Comparison of ENCODE assay signal across 9 mouse cellular contexts in genomic region chr4:118243791-118244190, GRCm38 (mm10). TPM values are rescaled to one million over a fixed set of nuclear protein-coding genes. Genes with fewer than 3 reads are reported as not detected.
DNase-seq lines count a peak whose midpoint lies in the region; ATAC-seq and TF ChIP-seq lines count a peak whose summit lies in the region.
"Had no signal": no experiment of that assay in that cellular context is flagged by ENCODE, and none has a peak within 500 bp of the region (broad histone marks: within the 10 kb centered on the region; RNA-seq: fewer than 3 reads in every experiment).

No protein-coding gene starts in this region.

- 0 out of 2 replicates have a peak overlapping the region, but pooled peaks have one; percentile 24 for H3K27ac ChIP-seq in embryonic facial prominence, embryonic 10.5 days (replicated peaks)
- peak overlapping the region; percentile 39; the same call in 1 of the 2 replicates for H3K27ac ChIP-seq in embryonic facial prominence, embryonic 14.5 days (replicated peaks; ENCODE audit: low read depth, low read length)
- peak overlapping the region; percentile 80 for H3K27ac ChIP-seq in kidney, embryonic 15.5 days
- peak overlapping the region; percentile 39; the same call in 1 of the 2 replicates for H3K27ac ChIP-seq in midbrain, embryonic 12.5 days (replicated peaks)
- H3K27ac ChIP-seq in liver, postnatal 0 days (ENCODE audit: low read depth): no peak overlapping the region
- H3K27ac ChIP-seq: neural tube, embryonic 12.5 days had no signal

- no peak overlapping the region for H3K9ac ChIP-seq in embryonic facial prominence, embryonic 14.5 days (ENCODE audit: low read depth, low read length)
- no peak overlapping the region for H3K9ac ChIP-seq in kidney, embryonic 15.5 days
- H3K9ac ChIP-seq in midbrain, embryonic 12.5 days (replicated peaks): no peak overlapping the region
- no peak overlapping the region for H3K9ac ChIP-seq in liver, postnatal 0 days (replicated peaks)
- H3K9ac ChIP-seq: neural tube, embryonic 12.5 days had no signal

- no peak overlapping the region for H3K4me2 ChIP-seq in embryonic facial prominence, embryonic 14.5 days (ENCODE audit: low read depth, low read length)
- no peak overlapping the region for H3K4me2 ChIP-seq in kidney, embryonic 15.5 days
- no peak overlapping the region for H3K4me2 ChIP-seq in midbrain, embryonic 12.5 days (replicated peaks)
- no peak overlapping the region for H3K4me2 ChIP-seq in liver, postnatal 0 days (ENCODE audit: low read depth, low read length)
- H3K4me2 ChIP-seq: neural tube, embryonic 12.5 days had no signal

- TF ChIP-seq CTCF in liver, postnatal 0 days (IDR thresholded peaks at IDR 0.05; ENCODE audit: low read depth): no peak

- 59% methylated on average over 7 of the region's 7 CpGs for WGBS in embryonic facial prominence, embryonic 10.5 days
- 68% methylated on average over 7 of the region's 7 CpGs for WGBS in embryonic facial prominence, embryonic 14.5 days
- 56% methylated on average over 7 of the region's 7 CpGs for WGBS in kidney, embryonic 15.5 days
- 70% methylated on average over 7 of the region's 7 CpGs for WGBS in midbrain, embryonic 12.5 days
- 76% methylated on average over 7 of the region's 7 CpGs for WGBS in liver, postnatal 0 days (ENCODE audit: insufficient replicate concordance)

- no peaks in the 10 kb centered on the region for H3K27me3 ChIP-seq in embryonic facial prominence, embryonic 10.5 days (replicated peaks; ENCODE audit: low read depth, poor library complexity, severe bottlenecking)
- no peaks in the 10 kb centered on the region for H3K27me3 ChIP-seq in embryonic facial prominence, embryonic 14.5 days (replicated peaks; ENCODE audit: control insufficient read depth, insufficient read depth, low read length)
- H3K27me3 ChIP-seq in kidney, embryonic 15.5 days: no peaks in the 10 kb centered on the region
- H3K27me3 ChIP-seq in midbrain, embryonic 12.5 days: no peaks in the 10 kb centered on the region
- H3K27me3 ChIP-seq in liver, postnatal 0 days (ENCODE audit: insufficient read depth, low read length): no peaks in the 10 kb centered on the region
- H3K27me3 ChIP-seq: neural tube, embryonic 12.5 days had no signal

- TF ChIP-seq EP300 in liver, postnatal 0 days (IDR thresholded peaks at IDR 0.05; ENCODE audit: low read depth): no peak

- H3K9me3 ChIP-seq in embryonic facial prominence, embryonic 10.5 days: no peaks in the 10 kb centered on the region
- H3K9me3 ChIP-seq in embryonic facial prominence, embryonic 14.5 days (ENCODE audit: control insufficient read depth, low read length): no peaks in the 10 kb centered on the region
- no peaks in the 10 kb centered on the region for H3K9me3 ChIP-seq in kidney, embryonic 15.5 days (replicated peaks)
- no peaks in the 10 kb centered on the region for H3K9me3 ChIP-seq in midbrain, embryonic 12.5 days
- H3K9me3 ChIP-seq in liver, postnatal 0 days (ENCODE audit: low read length): no peaks in the 10 kb centered on the region
- H3K9me3 ChIP-seq: neural tube, embryonic 12.5 days had no signal

- H3K4me1 ChIP-seq in embryonic facial prominence, embryonic 10.5 days: peaks cover 16% of the 10 kb centered on the region
- H3K4me1 ChIP-seq in embryonic facial prominence, embryonic 14.5 days (ENCODE audit: control insufficient read depth, insufficient read depth, low read length): no peaks in the 10 kb centered on the region
- H3K4me1 ChIP-seq in kidney, embryonic 15.5 days: peaks cover 41% of the 10 kb centered on the region
- 0 out of 2 replicates have a peak, but pooled peaks cover 3% of the 10 kb centered on the region for H3K4me1 ChIP-seq in midbrain, embryonic 12.5 days
- peaks cover 6% of the 10 kb centered on the region; the same call in 1 of the 2 replicates for H3K4me1 ChIP-seq in liver, postnatal 0 days (ENCODE audit: insufficient read depth)

- ATAC-seq in embryonic facial prominence, embryonic 14.5 days (ENCODE audit: low read depth): 0 out of 2 replicates have a peak, but pooled peaks have one; percentile 16
- peak; percentile 44 for ATAC-seq in kidney, embryonic 15.5 days (replicated peaks; ENCODE audit: low FRiP score)
- no peak for ATAC-seq in midbrain, embryonic 12.5 days (ENCODE audit: low FRiP score, low read depth)
- no peak for ATAC-seq in liver, postnatal 0 days

- DNase-seq in embryonic facial prominence, embryonic 10.5 days (ENCODE audit: low spot score): no peak
- DNase-seq in embryonic facial prominence, embryonic 14.5 days (ENCODE audit: low spot score): peak; percentile 39
- DNase-seq in cerebellum, adult 9-10 months: no peak
- no peak for DNase-seq in cerebellum, adult 9-11 months
- DNase-seq in adrenal gland, postnatal 4 days (ENCODE audit: low spot score in 2 of 2): no peak
- DNase-seq in liver, postnatal 0 days: no peak

- peaks cover 93% of the 10 kb centered on the region for H3K36me3 ChIP-seq in embryonic facial prominence, embryonic 10.5 days (replicated peaks)
- peaks cover 53% of the 10 kb centered on the region for H3K36me3 ChIP-seq in embryonic facial prominence, embryonic 14.5 days (ENCODE audit: control insufficient read depth, insufficient read depth, low read length)
- H3K36me3 ChIP-seq in kidney, embryonic 15.5 days: peaks cover 63% of the 10 kb centered on the region
- H3K36me3 ChIP-seq in midbrain, embryonic 12.5 days: peaks cover 63% of the 10 kb centered on the region
- H3K36me3 ChIP-seq in liver, postnatal 0 days (replicated peaks; ENCODE audit: insufficient read depth, low read length): no peaks in the 10 kb centered on the region; the same call in none of the 2 replicates

- no peak overlapping the region for H3K4me3 ChIP-seq in embryonic facial prominence, embryonic 10.5 days
- H3K4me3 ChIP-seq in embryonic facial prominence, embryonic 14.5 days (ENCODE audit: low read depth, low read length): no peak overlapping the region
- no peak overlapping the region for H3K4me3 ChIP-seq in kidney, embryonic 15.5 days (replicated peaks)
- H3K4me3 ChIP-seq in midbrain, embryonic 12.5 days: no peak overlapping the region
- H3K4me3 ChIP-seq in liver, postnatal 0 days (ENCODE audit: low read depth, low read length): no peak overlapping the region
- H3K4me3 ChIP-seq: neural tube, embryonic 12.5 days had no signal

RNA-seq across cellular contexts. Expression of gene Ptprf, which starts 47.4 kb away (rescaled TPM):
- polyA plus RNA-seq in embryonic facial prominence, embryonic 10.5 days (2016; fragmentation: Nextera tagmentation; extraction: Ambion mirVana): 88.2 and 95.5 TPM in 2 replicates
- polyA plus RNA-seq in embryonic facial prominence, embryonic 14.5 days (2014; fragmentation: Nextera tagmentation; extraction: Ambion mirVana): 59.8 and 66.8 TPM in 2 replicates
- 64.2 and 64.4 TPM in 2 replicates for polyA plus RNA-seq in kidney, embryonic 15.5 days (2015; fragmentation: Nextera tagmentation; extraction: Ambion mirVana)
- 113 and 123 TPM in 2 replicates for polyA plus RNA-seq in midbrain, embryonic 12.5 days (2016; fragmentation: Nextera tagmentation; extraction: Ambion mirVana)
- total RNA-seq in adrenal gland, postnatal 4 days (2021): 100 to 1,000 TPM; 102 to 120 TPM
- 10.3 and 11.8 TPM in 2 replicates for polyA plus RNA-seq in liver, postnatal 0 days (2015; fragmentation: Nextera tagmentation; extraction: Ambion mirVana)

Comparison
In these comparisons a context has a peak if more than half of its experiments do, and no peak if none do; other contexts are left out.
1. ATAC-seq: peak in embryonic facial prominence, embryonic 14.5 days (single experiment) and kidney, embryonic 15.5 days (single experiment); none in midbrain, embryonic 12.5 days (single experiment) and liver, postnatal 0 days (single experiment).